Mouse (Mus musculus): Measurements from ENCODE around the gene Acox1.

Gene Acox1

GRCm38 (mm10) chr11:116213877-116214510 is 15.1 kb upstream of the Acox1 start:
- no peak for DNase-seq (ENCODE audit: extremely low read depth, insufficient read length, low spot score)

- DNase-seq (ENCODE audit: extremely low read depth, insufficient read length, low spot score): no peak
Observed at GRCm38 (mm10) chr11:116212847-116213246, 14.0 kb upstream of the Acox1 start.

GRCm38 (mm10) chr11:116210696-116211095 is 11.9 kb upstream of the Acox1 start:
- no peak for DNase-seq (ENCODE audit: extremely low read depth, insufficient read length, low spot score)

GRCm38 (mm10) chr11:116209257-116209656 is 10.4 kb upstream of the Acox1 start:
- DNase-seq (ENCODE audit: extremely low read depth, insufficient read length, low spot score): no peak

- DNase-seq (ENCODE audit: extremely low read depth, insufficient read length, low spot score): no peak
Observed at GRCm38 (mm10) chr11:116208660-116209059, 9.8 kb upstream of the Acox1 start.

GRCm38 (mm10) chr11:116206678-116207077 is 7.8 kb upstream of the Acox1 start:
- DNase-seq (ENCODE audit: extremely low read depth, insufficient read length, low spot score): no peak

- DNase-seq (ENCODE audit: extremely low read depth, insufficient read length, low spot score): no peak
Observed at GRCm38 (mm10) chr11:116203150-116203549, 4.3 kb upstream of the Acox1 start.

- DNase-seq (ENCODE audit: extremely low read depth, insufficient read length, low spot score): no peak
Observed at GRCm38 (mm10) chr11:116201151-116201550, 2.3 kb upstream of the Acox1 start.

- DNase-seq (ENCODE audit: extremely low read depth, insufficient read length, low spot score): no peak
Observed at GRCm38 (mm10) chr11:116198132-116198531, 713 bp downstream of the Acox1 start.

GRCm38 (mm10) chr11:116197584-116197906 is 1.3 kb downstream of the Acox1 start:
- DNase-seq (ENCODE audit: extremely low read depth, insufficient read length, low spot score): no peak

GRCm38 (mm10) chr11:116196866-116197583 is 1.8 kb downstream of the Acox1 start:
- DNase-seq (ENCODE audit: extremely low read depth, insufficient read length, low spot score): no peak

- no peak for DNase-seq (ENCODE audit: extremely low read depth, insufficient read length, low spot score)
Observed at GRCm38 (mm10) chr11:116196336-116196735, 2.5 kb downstream of the Acox1 start.

GRCm38 (mm10) chr11:116195252-116195651 is 3.6 kb downstream of the Acox1 start:
- DNase-seq (ENCODE audit: extremely low read depth, insufficient read length, low spot score): no peak

- DNase-seq (ENCODE audit: extremely low read depth, insufficient read length, low spot score): peak; percentile 46
Observed at GRCm38 (mm10) chr11:116194619-116195018, 4.2 kb downstream of the Acox1 start.

GRCm38 (mm10) chr11:116187226-116187930 is 11.5 kb downstream of the Acox1 start:
- no peak for DNase-seq (ENCODE audit: extremely low read depth, insufficient read length, low spot score)

GRCm38 (mm10) chr11:116186360-116186759 is 12.5 kb downstream of the Acox1 start:
- no peak for DNase-seq (ENCODE audit: extremely low read depth, insufficient read length, low spot score)

GRCm38 (mm10) chr11:116185836-116186235 is 13.0 kb downstream of the Acox1 start:
- DNase-seq (ENCODE audit: extremely low read depth, insufficient read length, low spot score): peak; percentile 73

- no peak for DNase-seq (ENCODE audit: extremely low read depth, insufficient read length, low spot score)
Observed at GRCm38 (mm10) chr11:116178411-116179121, 20.3 kb downstream of the Acox1 start.

GRCm38 (mm10) chr11:116176010-116176409 is 22.8 kb downstream of the Acox1 start:
- no peak for DNase-seq (ENCODE audit: extremely low read depth, insufficient read length, low spot score)

GRCm38 (mm10) chr11:116174775-116175448 is 23.9 kb downstream of the Acox1 start:
- no peak for DNase-seq (ENCODE audit: extremely low read depth, insufficient read length, low spot score)

- no peak for DNase-seq (ENCODE audit: extremely low read depth, insufficient read length, low spot score)
Observed at GRCm38 (mm10) chr11:116171959-116172358, 26.9 kb downstream of the Acox1 start.
